Mouse (Mus musculus): ENCODE results near the gene Ltb4r2.

Ltb4r2 gene

DNA sequence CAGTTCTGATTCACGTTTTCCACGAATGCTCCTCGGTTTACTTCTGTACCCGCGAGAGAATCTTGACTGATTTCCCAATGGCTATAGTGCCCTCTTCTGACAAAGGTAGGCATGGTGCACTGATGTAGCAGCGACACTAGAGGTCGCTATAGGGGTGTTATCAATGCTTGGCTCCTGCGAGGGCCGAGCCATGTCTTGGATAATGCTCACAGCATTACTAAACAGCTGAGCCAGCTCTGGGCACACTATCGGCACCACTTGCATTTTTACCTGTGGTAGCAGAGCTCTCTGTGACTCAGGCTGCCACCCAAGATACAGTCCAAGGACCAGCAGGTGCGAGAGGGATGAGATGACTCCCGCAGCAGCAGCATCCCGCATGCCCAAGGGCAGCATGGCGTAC lies 20.1 kb downstream of the Ltb4r2 start:
- peak; percentile 90 for DNase-seq (ENCODE audit: low read depth, low spot score)

DNA sequence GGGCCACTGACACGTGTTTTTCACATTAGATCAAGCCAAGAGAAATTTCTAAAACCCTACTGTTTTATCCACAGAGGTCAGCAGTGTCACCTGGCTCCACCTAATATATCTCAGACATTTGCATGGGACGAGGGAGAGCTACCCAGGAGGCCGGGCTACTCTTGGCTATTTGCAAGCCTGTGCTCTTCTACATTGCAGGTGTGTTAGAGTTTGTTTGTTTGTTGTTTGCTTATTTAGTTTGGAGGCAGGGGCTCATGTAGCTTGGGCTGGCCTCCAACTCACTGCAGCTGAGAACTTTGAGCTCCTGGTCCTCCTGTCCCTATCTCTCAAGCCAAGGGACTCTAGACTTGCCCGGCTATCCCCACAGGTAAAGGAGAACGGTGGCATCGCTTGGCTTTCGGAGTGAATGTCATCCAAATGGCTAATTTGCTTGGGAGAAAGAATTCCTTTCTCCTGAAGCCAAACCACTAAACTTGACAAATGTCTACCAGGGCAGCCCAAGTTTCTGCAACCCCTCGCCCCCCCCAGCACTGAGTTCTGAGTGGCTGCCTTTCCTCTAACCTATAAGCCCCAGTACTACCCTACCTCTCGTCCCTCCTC lies 21.2 kb downstream of the Ltb4r2 start:
- no peak for DNase-seq (ENCODE audit: low read depth, low spot score)

DNA sequence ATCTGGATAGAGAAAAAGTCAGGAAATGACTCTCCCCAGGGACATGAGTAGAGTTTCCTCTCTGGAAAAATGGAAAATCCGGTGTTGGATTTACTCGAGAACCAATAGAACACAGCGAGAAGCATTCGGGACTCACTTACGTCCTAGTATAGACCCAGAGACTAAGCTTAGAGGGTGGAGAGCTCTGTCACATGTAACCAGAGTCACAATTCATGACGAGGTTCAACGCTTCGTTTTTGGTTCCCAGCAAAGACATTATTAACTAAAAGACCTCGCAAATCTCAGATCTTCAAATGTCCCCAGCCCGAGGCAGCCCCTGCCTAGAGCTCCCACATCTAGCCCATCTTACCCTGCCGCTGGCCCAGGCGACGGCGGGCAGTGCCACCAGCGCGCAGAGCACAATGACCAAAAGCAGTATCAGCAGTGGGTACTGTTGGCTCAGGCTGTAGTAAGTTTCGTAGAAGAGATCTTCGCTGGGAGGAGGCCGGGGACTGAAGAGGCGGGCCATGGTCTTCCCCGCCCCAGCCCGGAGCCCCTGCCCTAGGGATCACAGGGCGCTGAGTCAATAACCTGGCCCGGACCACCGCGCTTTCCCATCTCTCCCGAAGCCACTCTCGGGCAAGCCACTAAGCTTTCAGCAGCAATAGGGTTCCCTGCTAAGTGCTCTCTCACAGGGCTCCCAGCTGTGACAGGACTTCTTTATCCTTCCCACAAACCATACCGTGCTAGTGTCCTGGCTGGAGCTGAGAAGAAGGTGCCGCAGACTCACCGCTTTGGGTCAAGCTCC lies 22.1 kb downstream of the Ltb4r2 start:
- peak; percentile 29 for DNase-seq (ENCODE audit: low read depth, low spot score)

DNA sequence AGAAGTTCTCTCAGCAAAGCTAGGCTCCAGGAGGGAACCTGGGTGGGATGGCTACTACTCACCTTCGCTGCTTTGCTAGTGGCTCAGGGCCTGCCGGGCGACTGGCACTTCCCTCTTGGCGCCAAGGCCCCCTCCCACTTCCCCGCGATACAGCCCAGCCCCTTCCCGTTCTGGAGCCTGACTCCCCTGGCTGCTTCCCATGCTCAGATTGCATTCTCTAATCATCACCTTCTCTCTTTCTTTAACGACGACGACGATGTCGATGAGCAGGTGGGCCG lies 22.7 kb downstream of the Ltb4r2 start, which contains the start of gene Adcy4:
TSS of gene Adcy4 (minus strand) at position 138 of the 278 bp plus-strand sequence.
- peak; percentile 17 for DNase-seq (ENCODE audit: low read depth, low spot score)

DNA sequence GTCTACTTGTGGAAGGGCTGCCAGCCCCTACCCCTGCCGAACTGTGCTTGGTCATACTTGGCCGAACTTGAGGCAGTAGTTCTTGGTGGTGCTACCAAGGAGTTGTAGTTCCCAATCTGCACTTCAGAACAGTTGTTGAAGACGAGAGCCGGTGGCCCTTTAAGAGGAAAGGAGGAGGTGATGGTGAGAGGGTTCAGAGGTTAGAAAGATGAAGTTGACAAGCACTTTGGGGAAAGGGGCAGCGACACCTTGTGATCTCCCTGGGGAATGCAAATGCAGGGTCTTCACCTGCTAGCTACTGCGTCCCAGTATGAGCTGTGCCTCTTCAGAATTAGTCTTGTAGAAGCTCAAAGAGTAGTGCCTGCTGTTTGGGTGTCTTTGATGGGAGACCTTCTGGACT lies 24.0 kb downstream of the Ltb4r2 start:
- peak; percentile 60 for DNase-seq (ENCODE audit: low read depth, low spot score)

DNA sequence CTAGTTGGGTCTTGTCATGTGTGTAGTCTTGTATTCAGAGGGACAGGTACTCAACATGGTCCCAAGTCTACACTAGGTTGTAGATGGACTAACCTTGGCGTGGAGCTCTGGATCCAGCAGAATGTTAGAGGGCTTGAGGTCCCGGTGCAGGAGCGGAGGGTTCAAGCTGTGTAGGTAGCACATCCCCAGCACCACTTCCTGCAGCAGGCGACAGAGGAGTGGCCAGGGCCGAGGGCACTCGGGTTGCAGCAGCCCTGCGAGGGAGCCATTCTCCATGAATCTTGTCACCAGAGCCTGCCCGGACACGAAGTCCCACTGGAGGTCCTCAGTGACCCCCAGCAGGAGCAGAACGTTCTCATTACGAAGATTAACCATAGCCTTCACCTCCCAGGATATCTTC lies 26.5 kb downstream of the Ltb4r2 start:
- no peak for DNase-seq (ENCODE audit: low read depth, low spot score)

DNA sequence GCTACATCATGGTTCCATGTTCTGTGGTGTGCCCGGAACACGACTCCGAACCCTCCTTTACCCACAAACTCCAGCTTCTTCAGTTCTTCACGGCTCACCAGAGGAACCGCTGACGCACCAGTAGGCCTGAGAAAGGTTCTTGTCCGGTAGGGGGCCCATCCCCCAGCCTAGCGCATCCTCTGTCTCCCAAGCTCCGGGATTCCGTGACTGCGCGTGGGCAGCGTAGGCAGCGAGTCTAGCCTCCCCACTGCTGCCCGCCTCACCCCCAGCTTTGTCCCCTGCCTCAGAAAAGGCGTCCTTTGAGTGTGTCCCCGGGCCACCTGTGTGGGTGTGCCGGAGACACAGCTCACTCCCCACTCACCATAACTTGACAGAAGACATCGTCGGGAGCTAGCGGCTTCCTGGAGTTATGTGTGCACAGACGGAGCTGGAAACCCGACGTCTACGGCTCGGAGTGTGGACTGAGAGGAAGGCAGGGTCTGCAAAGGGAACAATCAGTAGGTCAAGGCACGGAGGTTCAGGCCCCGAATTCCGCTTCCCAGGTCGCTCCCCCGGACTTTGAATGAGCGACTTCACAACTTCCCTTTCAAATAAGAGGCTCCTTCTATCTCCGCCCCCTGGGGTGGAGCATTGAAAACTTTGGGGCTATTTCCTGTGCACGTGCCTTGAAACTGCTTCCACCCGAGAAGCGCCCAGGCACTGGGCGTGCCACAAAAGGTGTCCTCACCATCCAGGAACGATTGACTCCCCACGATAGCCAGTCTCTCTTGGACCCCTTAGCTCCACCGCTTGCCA lies 27.2 kb downstream of the Ltb4r2 start, which contains the start of gene Ripk3:
TSS of gene Ripk3 (minus strand) at position 610 of the 795 bp plus-strand sequence.
- peak; percentile 74 for DNase-seq (ENCODE audit: low read depth, low spot score)

DNA sequence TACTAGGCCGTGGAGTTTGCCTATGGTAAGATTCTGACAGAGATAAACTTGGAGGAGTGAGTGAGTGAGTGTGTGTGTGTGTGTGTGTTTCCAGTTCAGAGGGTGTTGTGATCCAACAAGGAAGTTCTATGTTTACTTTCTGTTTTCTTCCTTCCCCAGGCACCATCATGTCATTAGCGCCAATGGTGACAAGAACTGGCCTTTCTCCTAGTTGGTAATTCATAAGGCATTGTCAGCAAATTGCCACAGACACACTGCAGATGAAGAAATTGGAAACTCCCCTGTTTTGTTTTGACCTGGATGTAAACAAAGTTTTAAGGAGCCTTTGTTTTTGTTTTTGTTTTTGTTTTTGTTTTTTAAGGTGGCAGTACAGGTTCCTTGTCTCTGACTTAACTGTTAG lies 32.2 kb downstream of the Ltb4r2 start:
- no peak for DNase-seq (ENCODE audit: low read depth, low spot score)

DNA sequence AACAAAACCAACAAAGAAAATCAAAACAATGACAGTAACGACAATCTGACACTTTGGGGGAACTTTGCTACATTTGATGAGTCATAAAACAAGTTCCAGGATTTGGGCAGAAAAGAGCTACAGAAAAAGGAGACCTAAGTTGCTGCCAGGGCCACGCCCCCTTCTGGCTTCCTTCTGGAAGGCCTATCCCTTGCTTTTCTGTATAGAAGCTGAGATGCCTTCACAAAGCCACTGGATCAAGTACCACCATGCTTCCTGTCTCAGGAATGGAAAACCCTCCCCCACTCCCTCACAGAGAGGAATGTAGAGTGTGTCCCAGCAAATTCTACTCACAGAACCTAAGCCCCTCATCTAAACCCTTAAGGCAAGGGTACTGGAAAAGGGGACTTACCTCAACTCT lies 32.7 kb downstream of the Ltb4r2 start:
- DNase-seq (ENCODE audit: low read depth, low spot score): no peak

DNA sequence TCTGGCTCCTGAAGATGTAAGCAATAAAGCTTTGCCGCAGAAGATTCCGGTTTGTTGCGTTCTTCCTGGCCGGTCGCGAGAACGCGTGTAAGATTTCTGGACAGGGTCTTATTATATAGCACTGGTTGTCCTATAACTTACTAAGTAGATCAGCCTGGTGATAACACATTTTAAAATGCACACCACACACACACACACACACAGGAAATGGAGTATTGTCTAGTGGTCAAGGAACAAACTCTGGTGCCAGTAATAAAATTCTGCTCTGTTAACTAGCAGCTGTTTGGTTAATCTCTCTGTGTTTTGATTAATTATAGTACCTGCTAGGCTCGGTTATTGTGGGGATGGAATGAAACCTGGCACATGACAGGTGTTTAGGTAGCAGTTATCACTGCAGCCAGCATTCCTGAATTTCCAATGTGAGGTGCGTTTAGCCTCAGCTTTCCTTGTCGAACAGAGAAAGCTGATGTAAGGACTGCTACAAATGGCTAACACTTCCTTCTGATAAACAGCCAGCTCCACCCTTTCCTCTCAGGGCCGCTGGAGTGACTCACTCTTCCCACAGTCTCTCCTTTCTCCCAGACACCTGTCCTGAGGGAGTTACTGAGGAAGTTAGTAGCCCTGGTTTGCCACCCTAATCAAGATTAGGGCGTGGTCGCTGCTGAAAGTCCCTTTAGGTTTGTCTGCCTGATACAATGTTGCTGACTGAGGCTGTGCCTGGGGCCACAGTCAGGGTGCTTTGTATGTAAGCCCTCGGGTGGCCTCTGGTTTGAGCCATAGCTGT lies 34.3 kb downstream of the Ltb4r2 start:
- DNase-seq (ENCODE audit: low read depth, low spot score): no peak

All from ZHBTc4 (cell line).